Comparison of ENCODE assay signal across 14 mouse cellular contexts in genomic region chr3:124389650-124390049, GRCm38 (mm10). TPM values are rescaled to one million over a fixed set of nuclear protein-coding genes. Genes with fewer than 3 reads are reported as not detected.
"Had no signal": no experiment of that assay in that cellular context is flagged by ENCODE, and none has a peak within 500 bp of the region (broad histone marks: within the 10 kb centered on the region; RNA-seq: fewer than 3 reads in every experiment).

No protein-coding gene starts in this region.

- H3K4me1 ChIP-seq: liver, embryonic 15.5 days; megakaryocyte, embryonic 14.5 days; midbrain, embryonic 12.5 days; neural tube, embryonic 12.5 days had no signal

- H3K27me3 ChIP-seq: liver, embryonic 15.5 days; megakaryocyte, embryonic 14.5 days; midbrain, embryonic 12.5 days; neural tube, embryonic 12.5 days had no signal

- H3K36me3 ChIP-seq: liver, embryonic 15.5 days; midbrain, embryonic 12.5 days; neural tube, embryonic 12.5 days had no signal

- H3K27ac ChIP-seq: liver, embryonic 15.5 days; macrophage; midbrain, embryonic 12.5 days; neural tube, embryonic 12.5 days; stomach, postnatal 0 days had no signal

- H3K4me2 ChIP-seq: liver, embryonic 11.5 days; liver, embryonic 15.5 days; midbrain, embryonic 12.5 days; neural tube, embryonic 12.5 days had no signal

- H3K9me3 ChIP-seq: liver, embryonic 15.5 days; midbrain, embryonic 12.5 days; neural tube, embryonic 12.5 days had no signal

- H3K9ac ChIP-seq: liver, embryonic 15.5 days; midbrain, embryonic 12.5 days; neural tube, embryonic 12.5 days had no signal

- H3K4me3 ChIP-seq: liver, embryonic 15.5 days; megakaryocyte, embryonic 14.5 days; midbrain, embryonic 12.5 days; neural tube, embryonic 12.5 days had no signal

- DNase-seq: kidney, adult 18-20 months; kidney, postnatal 14 days; lung, adult 2 months; lung, postnatal 10 days had no signal

RNA-seq across cellular contexts. Expression of gene 1700006A11Rik, which starts 36.2 kb away (rescaled TPM):
- polyA plus RNA-seq: kidney, embryonic 14.5 days; large intestine, adult 2 months; limb, embryonic 14.5 days; liver, embryonic 11.5 days; liver, embryonic 15.5 days; lung, adult 2 months; macrophage; midbrain, embryonic 12.5 days; neural tube, embryonic 12.5 days; stomach, postnatal 0 days had no signal
